In the genomic region with DNA sequence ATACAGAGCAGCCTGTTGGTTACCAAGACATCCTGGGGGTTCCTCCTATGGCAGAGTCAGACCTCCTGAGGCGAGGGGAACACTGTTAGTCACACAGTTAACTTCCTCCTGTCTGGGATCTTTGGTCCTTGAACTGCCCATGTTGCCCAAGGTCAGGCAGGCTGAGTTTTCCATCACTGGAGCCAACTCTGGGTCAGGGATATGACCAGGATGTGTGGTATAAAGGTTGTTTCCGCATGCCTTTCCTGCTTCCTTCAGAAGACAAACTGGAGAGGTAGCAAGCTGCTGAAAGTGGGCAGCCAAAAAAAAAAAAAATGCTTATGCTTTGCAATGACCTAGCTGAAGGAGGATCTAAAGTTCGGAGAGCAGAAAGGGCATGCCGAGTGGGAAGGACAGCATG, we compare ENCODE assay signal across 22 mouse cellular contexts.
DNase-seq lines count a peak whose midpoint lies in the region; ATAC-seq and TF ChIP-seq lines count a peak whose summit lies in the region.
"Had no signal": no experiment of that assay in that cellular context is flagged by ENCODE, and none has a peak within 500 bp of the region (broad histone marks: within the 10 kb centered on the region; RNA-seq: fewer than 3 reads in every experiment).

No protein-coding gene starts in this region.

- ATAC-seq in midbrain, embryonic 11.5 days (ENCODE audit: low FRiP score), result no peak
- no peak for ATAC-seq in midbrain, embryonic 14.5 days (ENCODE audit: low FRiP score, low TSS enrichment)
- ATAC-seq: CD4-positive, CD25-positive, alpha-beta regulatory T cell, adult 4 months; forebrain, embryonic 16.5 days; hindbrain, embryonic 16.5 days had no signal

- H3K4me3 ChIP-seq in kidney, adult 2 months (ENCODE audit: insufficient read depth, low read depth, low read length), result no peak overlapping the region
- no peak overlapping the region for H3K4me3 ChIP-seq in midbrain, embryonic 11.5 days (ENCODE audit: low read depth, low read length)
- no peak overlapping the region for H3K4me3 ChIP-seq in midbrain, embryonic 14.5 days (replicated peaks; ENCODE audit: low read depth, low read length)
- H3K4me3 ChIP-seq: embryonic facial prominence, embryonic 13.5 days; forebrain, embryonic 12.5 days; hindbrain, embryonic 12.5 days had no signal

- no peak overlapping the region for H3K9ac ChIP-seq in midbrain, embryonic 11.5 days (ENCODE audit: low read length)
- H3K9ac ChIP-seq in midbrain, embryonic 14.5 days (replicated peaks; ENCODE audit: low read length), result no peak overlapping the region
- H3K9ac ChIP-seq: embryonic facial prominence, embryonic 13.5 days; forebrain, embryonic 12.5 days; hindbrain, embryonic 12.5 days had no signal

- H3K36me3 ChIP-seq in kidney, adult 2 months (ENCODE audit: control insufficient read depth, insufficient read depth, low read length), result no peaks in the 10 kb centered on the region
- H3K36me3 ChIP-seq in midbrain, embryonic 11.5 days (ENCODE audit: control insufficient read depth, insufficient read depth, low read length), result no peaks in the 10 kb centered on the region
- H3K36me3 ChIP-seq in midbrain, embryonic 14.5 days (ENCODE audit: control insufficient read depth, insufficient read depth, low read length), result no peaks in the 10 kb centered on the region
- H3K36me3 ChIP-seq: embryonic facial prominence, embryonic 13.5 days; forebrain, embryonic 12.5 days; G1E; hindbrain, embryonic 12.5 days had no signal

- WGBS in kidney, adult 2 months, result 76% methylated on average over 4 of the region's 4 CpGs
- 90% methylated on average over 4 of the region's 4 CpGs for WGBS in midbrain, embryonic 11.5 days
- 87% methylated on average over 4 of the region's 4 CpGs for WGBS in midbrain, embryonic 14.5 days

- H3K9me3 ChIP-seq in midbrain, embryonic 11.5 days (ENCODE audit: control insufficient read depth, low read length), result no peaks in the 10 kb centered on the region
- no peaks in the 10 kb centered on the region for H3K9me3 ChIP-seq in midbrain, embryonic 14.5 days (ENCODE audit: control insufficient read depth, low read length)
- H3K9me3 ChIP-seq: embryonic facial prominence, embryonic 13.5 days; forebrain, embryonic 12.5 days; G1E; hindbrain, embryonic 12.5 days had no signal

- H3K27me3 ChIP-seq in kidney, adult 2 months (replicated peaks; ENCODE audit: control insufficient read depth, insufficient read depth, low read length), result no peaks in the 10 kb centered on the region
- H3K27me3 ChIP-seq in midbrain, embryonic 11.5 days (ENCODE audit: control insufficient read depth, insufficient read depth, low read length), result no peaks in the 10 kb centered on the region
- H3K27me3 ChIP-seq in midbrain, embryonic 14.5 days (ENCODE audit: control insufficient read depth, insufficient read depth, low read length), result no peaks in the 10 kb centered on the region
- H3K27me3 ChIP-seq: embryonic facial prominence, embryonic 13.5 days; forebrain, embryonic 12.5 days; hindbrain, embryonic 12.5 days had no signal

- H3K4me2 ChIP-seq in midbrain, embryonic 11.5 days, result no peak overlapping the region
- no peak overlapping the region for H3K4me2 ChIP-seq in midbrain, embryonic 14.5 days (ENCODE audit: low read length)
- H3K4me2 ChIP-seq: embryonic facial prominence, embryonic 13.5 days; forebrain, embryonic 12.5 days; hindbrain, embryonic 12.5 days had no signal

- H3K27ac ChIP-seq in kidney, adult 2 months (ENCODE audit: insufficient read depth, low read depth, low read length), result no peak overlapping the region
- no peak overlapping the region for H3K27ac ChIP-seq in midbrain, embryonic 11.5 days (ENCODE audit: low read depth, low read length)
- H3K27ac ChIP-seq in midbrain, embryonic 14.5 days (replicated peaks; ENCODE audit: low read depth, low read length), result no peak overlapping the region
- H3K27ac ChIP-seq: embryonic facial prominence, embryonic 13.5 days; forebrain, embryonic 12.5 days; hindbrain, embryonic 12.5 days had no signal

- no peak for TF ChIP-seq CTCF in kidney, adult 2 months (conservative IDR thresholded peaks at IDR 0.05; ENCODE audit: insufficient read depth, insufficient read length, low read depth, low read length)

- DNase-seq in adrenal gland, adult (ENCODE audit: inconsistent age in 2 of 2, low spot score in 1 of 2), result peak; percentile 35 to 55
- DNase-seq in adrenal gland, adult 18-20 months (ENCODE audit: low spot score in 2 of 2), result no peak
- peak; percentile 61 for DNase-seq in kidney, adult 2 months
- DNase-seq in kidney, adult 18-20 months, result no peak
- DNase-seq in midbrain, embryonic 11.5 days (ENCODE audit: low spot score, missing footprints), result peak; percentile 41
- DNase-seq in midbrain, embryonic 14.5 days, result no peak
- no peak for DNase-seq in spleen, postnatal 14 days (ENCODE audit: low spot score in 2 of 2)
- DNase-seq: adrenal gland, adult 2 months; adrenal gland, postnatal 25 days; B cell, adult 2 months; cerebellum, adult 18-20 months; cerebellum, adult 9-11 months; cerebellum, postnatal 36 days; heart, postnatal 10 days; heart, postnatal 4 days had no signal

- TF ChIP-seq POLR2A in kidney, adult 2 months (IDR thresholded peaks at IDR 0.05; ENCODE audit: low read depth, low read length), result no peak

- no peaks in the 10 kb centered on the region for H3K4me1 ChIP-seq in kidney, adult 2 months (ENCODE audit: control insufficient read depth, insufficient read depth, low read length)
- no peaks in the 10 kb centered on the region for H3K4me1 ChIP-seq in midbrain, embryonic 11.5 days (ENCODE audit: control insufficient read depth, insufficient read depth, low read length)
- no peaks in the 10 kb centered on the region for H3K4me1 ChIP-seq in midbrain, embryonic 14.5 days (ENCODE audit: control insufficient read depth, insufficient read depth, low read length)
- H3K4me1 ChIP-seq: forebrain, embryonic 12.5 days had no signal

Comparison
In these comparisons a context has a peak if more than half of its experiments do, and no peak if none do; other contexts are left out.
1. DNase-seq: peak in adrenal gland, adult (2 of 2), kidney, adult 2 months (single experiment) and midbrain, embryonic 11.5 days (single experiment); none in adrenal gland, adult 18-20 months (0 of 2), kidney, adult 18-20 months (single experiment), midbrain, embryonic 14.5 days (single experiment) and spleen, postnatal 14 days (0 of 2).